Mouse (Mus musculus) kidney, adult 11 months (tissue): ENCODE results near the gene Grm4.

Source experiments
- DNase-seq: peaks from one replicate; pipeline ENCODE4 v3.0.0; 2022

Grm4 gene

DNA sequence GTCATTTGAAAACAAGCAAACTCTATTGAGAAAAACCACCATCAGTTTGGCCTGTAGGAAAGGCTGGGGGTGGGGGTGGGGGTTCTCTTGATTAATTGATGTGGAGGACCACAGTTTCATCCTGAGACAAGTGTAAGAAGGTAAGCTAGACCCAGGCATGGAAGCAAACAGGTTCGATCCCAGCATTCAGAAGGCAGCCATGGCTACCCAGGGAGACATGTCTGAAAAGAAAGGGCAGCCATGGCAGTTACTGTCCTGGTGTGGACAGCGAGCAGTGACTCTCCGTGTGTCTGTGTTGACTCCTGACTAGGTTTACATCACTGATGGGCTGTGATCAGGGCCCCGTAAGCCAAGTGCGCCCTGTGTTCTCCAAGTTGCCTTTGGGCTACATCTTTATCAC, at the start of gene Grm4:
Gene Grm4 (minus strand): TSS at position 101 of the 400 bp plus-strand sequence.
- no peak for DNase-seq

DNA sequence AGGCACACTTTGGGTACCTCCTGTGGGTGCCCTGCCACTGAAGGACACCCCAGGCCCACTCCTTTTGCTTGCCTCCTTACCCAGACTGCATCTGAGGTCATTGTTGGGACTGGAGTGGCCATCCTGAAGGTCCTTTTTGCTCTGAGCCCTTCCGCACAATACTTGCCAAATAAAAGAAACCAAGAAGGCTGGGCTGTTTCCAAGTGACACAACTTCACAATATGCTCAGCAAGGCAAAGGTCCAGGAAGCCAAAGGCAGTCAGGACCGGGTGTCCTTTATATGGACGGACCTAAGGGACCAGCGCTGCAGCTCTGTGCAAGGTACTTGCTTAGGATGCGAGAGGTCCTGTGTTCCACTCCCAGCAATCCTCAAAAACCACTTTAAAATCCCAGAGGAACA, 47.0 kb upstream of the Grm4 start:
- no peak for DNase-seq

DNA sequence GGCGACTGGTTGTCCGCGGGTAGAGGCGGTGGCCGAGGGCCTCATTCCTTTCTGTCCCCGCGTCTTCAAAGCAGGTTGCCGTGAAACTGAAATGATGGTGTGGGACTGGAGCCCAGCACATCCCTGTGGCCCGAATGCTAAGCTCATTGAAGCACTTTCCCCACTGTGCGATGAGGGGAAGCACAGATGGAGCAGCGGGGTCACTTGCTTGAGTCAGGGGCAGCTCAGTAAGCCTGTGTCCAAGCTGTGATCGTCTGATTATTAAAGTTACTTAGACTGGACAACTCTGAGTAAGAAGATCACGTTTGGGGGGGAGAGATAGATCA, 44.7 kb upstream of the Grm4 start:
- no peak for DNase-seq

DNA sequence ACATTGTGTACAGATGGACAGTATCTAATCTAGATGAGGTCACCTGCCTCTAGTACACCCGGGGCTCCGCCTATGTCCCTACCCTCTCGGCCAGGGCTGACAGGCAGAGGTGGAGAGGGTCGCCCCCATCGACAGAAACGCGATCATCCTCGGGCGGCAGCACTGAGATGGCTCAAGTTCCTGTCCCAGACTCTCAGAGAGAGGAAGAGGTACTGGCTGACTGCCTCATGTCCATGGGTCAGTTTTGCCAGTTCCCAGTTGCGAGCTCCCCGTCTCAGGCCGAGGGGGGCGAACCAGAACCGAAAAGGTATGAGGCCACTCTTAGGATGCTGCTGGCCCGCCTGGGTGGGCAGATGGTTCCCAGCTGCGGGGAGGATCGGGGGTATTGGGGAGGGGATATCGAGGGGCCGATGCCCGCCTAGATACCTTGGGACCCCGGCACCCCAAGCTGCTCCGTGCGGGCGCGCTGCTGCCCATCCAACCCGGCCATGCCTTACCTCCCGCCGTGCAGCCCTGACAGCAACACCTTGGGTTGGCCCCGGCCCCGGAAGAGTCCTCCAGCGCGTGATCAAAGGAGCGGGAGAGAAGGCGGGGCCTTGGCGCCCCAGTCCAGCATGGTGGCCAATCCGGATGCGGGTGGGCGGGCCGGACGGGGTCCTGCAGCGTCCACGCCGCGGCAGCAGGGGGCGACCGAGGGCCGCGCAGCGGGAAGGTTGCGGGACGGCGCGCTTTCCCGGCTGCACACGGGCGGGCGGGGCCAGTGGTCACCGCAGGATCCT, 44.1 kb upstream of the Grm4 start, which contains the start of gene AI413582:
Gene AI413582 (minus strand): TSS at position 594 of the 779 bp plus-strand sequence.
- DNase-seq: peak; percentile 95

DNA sequence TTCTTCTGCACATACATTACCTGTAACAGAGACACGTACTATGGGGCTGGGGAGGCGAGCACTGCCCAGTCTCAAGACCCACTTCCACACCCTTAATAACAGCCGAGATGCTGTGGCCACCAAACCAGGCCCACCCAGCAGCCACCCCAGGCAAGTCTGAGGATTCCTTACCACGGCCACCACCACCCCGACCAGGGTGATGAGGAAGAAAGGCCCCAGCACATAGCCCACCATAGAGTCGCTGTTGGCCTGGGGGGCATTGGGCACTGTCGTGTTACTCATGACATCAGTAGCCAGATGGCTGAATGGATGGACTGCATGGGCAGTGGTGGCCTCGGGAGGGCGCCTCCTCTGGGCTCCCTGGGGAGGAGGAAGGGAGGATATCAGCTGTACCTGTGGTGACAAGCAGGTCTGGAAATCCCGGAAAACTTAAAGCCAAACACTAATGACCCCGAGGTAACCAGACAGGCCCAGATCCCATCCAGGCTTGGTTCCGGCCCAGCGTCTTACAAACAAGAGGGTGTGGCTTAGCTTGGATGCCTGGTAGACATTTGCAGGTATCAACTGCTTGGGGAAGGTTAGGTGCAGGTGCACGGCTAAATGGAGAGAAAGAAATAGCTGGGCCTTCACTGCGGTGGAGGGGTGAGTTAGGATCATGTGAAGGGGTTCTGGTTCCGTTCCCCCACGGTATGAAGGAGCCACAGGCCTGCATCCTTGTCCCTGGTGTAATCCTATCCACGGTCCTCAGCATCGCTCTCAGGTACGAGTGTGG, 43.4 kb upstream of the Grm4 start:
- peak; percentile 43 for DNase-seq

DNA sequence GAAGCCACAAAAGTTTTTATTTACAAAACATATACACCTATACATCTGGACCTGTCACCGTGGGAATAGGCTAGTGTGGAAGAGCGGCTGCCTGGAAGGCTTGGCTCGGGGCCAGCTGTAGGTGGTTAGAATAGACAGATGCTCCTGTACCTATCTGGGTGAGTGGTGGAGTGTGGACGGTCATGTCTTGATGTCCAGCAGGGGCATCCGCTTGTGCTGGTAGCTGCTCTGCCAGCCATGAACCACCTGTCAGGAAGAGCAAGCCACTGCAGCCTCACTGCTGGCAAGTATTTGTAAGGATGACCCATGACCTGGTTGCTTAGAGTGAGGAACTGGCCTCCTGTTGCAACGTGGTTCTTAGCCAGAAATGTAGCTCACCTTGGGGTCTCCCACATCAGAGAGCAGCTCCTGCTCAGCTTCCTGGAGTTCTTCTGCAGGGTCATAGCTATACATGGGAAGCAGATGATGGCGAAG, 42.6 kb upstream of the Grm4 start:
- no peak for DNase-seq

DNA sequence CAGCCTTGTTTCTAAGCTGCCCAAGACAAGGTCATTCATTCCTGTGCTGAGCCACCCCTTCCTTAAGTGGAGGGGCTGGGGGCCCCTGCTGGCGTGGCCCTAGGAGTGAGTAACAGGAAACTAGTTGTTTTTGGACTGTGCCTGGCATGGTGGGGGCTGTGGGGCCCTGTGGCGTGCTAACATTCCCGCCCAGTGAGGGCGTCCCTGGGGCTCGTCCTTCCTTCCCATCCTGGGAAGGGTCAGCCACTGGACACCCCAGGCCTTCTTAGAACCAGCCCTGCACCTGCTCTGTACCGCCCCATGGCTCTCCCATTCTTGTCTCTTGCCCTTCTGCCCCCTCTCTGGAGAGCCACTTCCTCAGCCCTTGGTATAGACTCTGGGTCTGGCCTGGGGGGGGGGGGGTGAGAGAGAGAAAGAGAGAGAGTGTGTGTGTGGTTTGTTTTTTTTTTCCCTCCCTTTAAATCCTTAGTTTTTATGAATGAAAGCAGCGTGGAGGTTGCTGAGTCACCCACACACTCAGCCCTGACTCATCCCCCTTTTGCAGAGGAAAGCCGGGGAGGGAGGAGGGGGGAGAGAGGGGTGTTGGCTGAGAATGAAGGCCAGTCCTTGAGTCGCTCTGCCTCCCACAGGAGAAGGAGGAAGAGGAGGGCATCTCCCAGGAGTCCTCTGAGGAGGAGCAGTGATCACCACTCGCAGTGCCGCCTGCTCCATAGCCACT, 40.8 kb upstream of the Grm4 start:
- no peak for DNase-seq

DNA sequence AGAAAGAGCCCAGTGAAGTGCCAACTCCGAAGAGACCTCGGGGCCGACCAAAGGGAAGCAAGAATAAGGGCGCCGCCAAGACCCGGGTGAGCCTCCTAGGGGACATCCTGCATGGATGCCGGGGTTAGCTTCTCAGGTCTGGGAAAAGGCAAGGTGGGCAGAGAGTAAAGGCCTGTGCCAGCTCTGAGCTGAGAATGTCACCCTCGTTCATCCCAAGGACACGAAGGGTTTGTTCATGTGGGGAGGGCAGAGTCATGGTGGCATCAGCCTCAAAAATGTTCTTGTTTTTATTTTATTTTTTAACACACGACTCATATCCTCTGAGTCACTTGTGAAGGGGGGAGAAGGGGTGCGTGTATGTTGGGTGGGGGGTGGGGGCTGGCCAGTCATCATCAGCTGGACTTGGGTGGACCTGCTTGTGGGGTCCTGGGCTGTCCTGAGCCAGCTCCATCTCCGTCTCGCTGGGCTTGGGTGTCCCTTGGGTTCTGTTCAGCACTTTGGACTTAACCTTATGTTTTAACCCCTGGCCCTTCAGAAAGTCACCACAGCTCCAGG, 39.8 kb upstream of the Grm4 start:
- no peak for DNase-seq

DNA sequence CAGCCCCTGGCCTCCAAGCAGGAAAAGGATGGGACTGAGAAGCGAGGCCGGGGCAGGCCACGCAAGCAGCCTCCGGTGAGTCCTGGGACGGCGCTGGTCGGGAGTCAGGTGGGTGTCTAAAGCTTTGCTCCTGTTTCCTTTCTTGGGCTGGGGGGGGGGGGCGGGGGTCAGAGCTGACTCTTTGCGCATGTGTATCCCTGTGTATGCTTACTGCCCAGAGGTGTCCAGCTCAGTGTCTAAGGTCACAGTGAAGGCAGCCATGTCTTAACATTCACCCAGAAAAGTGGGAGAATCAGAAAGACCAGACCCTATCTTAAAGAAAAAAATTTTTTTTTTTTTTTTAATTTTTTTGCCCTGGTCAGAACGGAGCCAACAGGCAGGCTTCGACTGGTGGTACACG, 38.4 kb upstream of the Grm4 start:
- no peak for DNase-seq

DNA sequence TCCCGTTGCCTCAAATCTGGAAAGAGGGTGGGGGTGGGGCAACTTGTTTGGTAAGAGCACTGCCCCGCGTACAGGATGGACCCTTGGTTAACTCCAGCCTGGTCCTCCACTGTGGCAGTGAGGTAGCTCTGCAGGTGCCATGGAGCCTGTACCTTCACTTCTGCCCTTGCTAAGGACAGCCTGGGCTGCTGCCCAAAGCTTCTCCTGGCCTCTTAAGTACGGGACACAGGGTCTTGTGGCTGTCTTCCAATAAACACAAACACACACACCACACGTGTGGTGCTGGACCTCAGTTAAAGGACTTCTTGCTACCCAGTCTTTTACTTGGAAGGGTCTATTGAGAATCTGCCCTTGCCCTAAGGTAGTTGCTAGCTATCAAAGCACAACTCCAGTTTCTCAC, 37.6 kb upstream of the Grm4 start:
- no peak for DNase-seq

DNA sequence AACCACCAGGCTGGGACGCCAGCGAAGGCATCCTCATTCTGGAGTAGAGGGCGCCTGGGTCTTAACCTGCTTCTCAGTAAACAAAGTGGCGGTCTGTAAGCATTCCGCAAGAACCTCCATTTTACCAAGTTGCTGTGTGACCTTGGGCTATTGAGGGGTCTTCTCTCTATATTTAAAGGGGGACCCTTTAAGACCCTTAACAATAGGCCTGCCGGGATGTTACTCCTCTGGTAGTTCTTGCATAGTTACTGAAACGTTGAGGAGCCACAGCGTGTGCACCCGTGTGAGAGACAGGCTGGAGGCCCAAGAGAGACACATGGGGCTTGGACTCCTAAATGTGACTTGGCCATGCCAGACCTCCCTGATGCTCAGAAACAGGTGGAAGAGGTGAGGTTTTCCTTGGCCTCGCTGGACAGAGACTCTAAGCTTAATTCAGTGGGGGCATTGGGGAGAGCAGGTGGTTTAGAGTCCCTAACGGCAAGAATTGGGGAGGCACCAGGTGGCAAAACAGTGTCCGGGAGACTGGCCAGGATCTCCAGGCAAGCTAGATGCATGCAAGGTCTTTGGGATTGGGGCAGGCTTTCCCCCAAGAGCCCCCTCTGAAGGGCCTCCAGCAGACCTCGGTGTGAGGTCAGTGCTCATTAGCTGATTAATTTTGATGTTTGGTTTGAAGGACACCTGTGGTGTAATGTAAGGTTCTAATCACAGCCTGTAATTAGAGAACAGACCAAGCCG, 36.9 kb upstream of the Grm4 start:
- DNase-seq: no peak

DNA sequence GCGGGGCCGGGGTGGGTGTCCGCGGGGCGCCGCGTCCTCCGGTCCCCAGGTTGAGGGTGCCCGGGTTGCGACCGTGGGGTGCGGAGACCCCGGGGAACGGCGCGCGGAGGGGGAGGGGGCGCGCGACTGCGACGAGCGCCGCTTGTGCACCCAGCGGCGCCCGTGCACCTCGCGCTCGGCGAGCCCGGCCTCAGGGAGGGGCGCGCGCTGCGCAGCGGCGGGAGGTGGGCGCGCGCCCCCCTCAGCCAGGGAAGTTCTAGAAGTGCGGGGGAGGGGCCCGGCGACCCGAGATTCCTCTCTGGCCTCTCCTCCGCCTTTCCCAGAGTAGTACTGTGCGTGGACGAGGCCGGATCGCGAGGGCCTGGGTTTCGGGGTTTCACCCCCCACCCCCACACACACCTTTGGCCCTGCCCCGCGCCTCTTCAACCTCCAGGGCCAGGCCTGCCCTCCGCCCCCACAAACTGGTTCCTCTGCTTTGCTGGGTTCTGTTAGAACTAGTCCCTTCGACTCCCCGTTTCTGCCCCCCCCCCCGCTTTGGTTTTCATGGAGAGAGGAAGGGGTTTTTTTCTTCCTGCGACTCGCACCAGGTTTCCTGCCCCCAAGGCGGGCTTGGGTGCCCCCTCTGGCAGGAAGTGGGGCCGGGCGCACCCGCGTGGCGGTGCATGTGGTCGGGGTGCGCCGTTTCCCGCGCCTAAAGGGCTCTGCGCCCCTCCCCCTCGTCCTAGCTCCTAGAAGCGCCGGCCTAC, 36.2 kb upstream of the Grm4 start:
- DNase-seq: no peak

DNA sequence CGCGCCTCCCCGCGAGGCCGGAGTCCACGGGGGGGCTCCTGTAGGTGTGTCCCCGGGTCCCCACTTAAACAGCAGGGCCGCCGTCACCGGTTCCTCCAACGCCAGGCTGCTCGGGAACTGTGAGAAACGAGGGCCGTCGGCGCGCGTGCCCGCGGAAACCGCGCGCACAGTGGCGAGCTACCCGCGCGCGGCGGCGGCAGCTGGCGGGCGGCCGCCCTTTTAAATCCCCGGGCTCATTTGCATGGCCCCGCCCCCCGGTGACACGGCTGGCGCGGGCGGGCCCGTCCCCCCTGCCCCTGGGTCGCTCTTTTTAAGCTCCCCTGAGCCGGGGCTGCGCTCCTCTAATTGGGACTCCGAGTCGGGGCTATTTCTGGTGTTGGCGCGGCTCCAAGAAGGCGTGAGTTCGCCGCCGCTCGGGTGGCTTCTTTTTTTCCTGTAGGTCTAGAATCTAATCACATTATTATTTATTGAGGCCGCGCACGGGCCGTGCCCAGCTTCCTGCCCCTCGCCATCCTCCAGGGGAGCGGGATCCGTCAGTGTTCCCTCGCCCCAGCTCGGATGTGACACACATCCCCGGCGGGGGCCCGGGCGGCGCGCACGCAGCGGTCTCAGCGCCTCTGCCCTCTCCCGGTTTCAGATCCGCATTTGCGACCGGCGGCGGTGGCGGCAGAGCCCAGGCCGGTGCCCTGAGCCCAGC, 35.3 kb upstream of the Grm4 start, which contains the start of gene Hmga1:
Gene Hmga1 (plus strand): TSS at position 183 of the 697 bp plus-strand sequence.
- peak; percentile 78 for DNase-seq

DNA sequence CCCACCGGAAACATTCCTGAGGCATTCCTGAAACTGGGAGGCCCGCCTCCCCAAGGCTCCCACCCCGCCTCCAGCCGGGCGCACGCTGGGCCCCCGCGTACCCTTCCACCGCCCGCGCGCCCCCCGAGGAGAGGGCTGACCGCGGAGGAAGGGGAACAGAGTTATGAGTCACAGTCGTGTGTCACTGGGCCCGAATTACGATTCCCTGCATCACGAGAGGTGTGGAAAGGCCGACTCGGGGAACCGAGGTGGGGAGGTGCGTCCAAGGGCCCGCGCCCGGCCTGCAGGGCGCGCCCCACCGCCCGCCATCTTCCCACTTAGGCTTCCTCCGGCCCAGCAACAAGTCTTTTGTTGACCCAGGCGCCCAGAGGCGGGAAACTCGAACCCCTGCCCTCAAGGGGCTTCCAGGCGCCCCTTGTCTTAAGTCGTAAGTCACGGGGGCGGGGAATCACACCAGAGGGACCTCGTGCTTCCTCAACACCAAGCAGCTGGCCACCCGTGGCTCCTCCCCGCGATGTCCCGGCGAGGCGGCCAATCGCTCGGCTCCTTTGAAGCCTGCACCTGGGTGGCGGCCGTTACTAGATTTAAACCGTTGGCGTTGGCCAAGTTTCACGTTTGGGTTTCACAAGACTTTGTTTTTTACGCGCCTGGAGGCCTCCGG, 34.4 kb upstream of the Grm4 start:
- DNase-seq: peak; percentile 73

DNA sequence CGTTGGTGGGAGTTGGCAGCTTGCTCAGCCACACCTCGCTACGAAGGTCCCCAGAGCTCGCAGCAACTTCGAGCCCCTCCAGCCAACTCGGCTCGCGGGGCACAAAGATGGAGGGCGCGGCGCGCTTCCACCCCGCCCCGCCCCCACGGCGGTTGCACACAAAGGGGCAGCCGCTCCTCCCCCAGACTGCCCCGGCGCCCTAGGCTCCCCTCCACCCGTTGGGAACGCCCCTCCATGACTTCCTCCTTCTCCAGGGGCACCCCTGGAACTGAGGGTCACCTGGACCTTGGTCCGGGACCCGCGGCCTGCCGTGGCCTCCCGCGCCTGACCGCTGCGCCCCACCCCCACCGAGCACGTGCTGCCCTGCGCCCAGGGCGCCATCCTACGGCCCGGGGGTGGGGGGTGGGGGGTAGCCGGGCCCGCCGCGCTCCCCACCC, 33.9 kb upstream of the Grm4 start:
- peak; percentile 42 for DNase-seq

DNA sequence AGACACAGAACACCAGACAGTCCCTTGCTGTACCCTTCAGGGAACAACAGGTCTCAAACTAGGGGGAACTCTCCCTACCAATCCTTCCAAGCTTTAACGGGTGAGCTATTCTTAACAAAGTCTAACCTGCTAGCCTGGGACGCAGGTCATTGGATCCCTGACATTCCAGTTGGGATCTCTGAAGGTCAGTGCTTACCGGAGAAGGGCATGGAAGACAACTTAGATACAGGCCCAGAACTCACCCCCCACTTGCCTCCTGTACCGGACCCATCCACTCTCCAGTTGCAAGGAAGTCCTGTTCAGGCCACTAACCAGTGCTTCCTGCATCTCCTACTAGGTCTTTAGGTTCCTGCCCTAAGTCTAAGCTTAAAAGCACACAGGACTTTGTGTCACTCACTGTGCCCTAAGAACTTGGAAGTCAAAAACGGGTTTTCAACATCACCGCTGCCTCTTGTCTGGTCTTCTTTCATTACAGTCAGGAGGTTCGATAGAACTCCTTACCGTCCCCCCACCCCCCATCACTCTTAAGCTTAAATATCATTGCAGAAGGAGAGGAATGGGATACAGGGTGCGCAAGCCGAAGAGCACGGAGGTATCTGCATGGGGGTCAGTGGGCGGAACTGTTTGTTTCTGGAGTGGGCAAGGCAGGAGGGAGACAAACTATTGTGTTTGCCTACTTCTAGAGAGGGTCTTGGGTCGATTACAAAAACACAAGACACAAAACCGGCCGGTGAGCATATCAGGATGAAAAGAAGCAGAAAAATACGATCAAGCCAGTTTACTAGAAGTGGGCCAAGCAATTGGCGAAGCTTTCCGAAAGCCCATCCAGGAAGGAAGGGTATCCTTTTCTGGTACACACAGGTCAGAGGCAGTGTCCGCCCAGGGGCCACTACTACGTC, 33.1 kb upstream of the Grm4 start:
- DNase-seq: no peak

DNA sequence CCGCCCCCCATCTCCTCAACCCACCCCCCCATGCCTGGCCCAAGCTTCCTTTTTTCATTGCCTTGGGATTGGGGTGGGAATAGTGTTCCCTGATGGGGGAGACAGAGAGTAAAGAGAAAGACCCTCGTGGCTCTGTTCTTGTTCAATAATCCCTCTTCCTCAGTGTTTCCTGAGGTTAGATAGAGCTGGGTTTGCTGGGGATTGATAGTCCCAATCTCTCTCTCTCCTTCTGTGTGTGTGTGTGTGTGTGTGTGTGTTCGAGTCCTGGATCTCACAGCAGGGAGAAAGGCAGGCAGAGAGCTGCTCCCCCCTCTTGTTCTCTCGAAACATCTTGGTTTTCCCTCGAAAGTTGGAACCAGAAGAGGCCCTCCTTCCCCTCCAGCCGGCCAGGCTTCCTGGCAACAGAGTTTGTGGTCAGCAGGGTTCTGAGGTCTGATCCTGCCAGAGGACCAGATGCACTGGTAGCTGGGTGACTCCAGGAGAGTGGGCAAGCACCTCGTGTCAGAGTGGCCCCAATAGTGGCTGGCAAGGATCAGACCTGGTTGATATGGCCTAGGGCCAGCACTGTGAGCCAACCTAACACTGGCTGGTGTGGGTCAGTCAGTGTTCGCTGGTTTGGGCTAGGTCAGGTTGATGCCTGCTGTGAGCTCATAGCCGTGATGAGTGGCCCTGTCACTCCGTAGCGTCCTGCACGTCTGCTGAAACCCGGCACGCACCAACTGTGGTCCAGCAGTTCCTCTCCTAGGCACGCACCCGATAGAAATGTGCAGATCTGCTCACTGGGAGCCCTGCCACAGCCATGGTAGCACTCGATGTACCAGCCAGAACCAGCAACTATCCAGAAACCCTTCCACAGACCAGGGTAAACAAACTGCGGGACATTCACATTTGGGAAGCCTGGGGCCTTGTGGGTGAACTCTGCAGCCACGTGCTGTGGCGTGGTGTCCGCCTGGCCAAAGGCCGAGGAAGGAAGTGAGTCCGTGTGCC, 31.3 kb upstream of the Grm4 start:
- no peak for DNase-seq

DNA sequence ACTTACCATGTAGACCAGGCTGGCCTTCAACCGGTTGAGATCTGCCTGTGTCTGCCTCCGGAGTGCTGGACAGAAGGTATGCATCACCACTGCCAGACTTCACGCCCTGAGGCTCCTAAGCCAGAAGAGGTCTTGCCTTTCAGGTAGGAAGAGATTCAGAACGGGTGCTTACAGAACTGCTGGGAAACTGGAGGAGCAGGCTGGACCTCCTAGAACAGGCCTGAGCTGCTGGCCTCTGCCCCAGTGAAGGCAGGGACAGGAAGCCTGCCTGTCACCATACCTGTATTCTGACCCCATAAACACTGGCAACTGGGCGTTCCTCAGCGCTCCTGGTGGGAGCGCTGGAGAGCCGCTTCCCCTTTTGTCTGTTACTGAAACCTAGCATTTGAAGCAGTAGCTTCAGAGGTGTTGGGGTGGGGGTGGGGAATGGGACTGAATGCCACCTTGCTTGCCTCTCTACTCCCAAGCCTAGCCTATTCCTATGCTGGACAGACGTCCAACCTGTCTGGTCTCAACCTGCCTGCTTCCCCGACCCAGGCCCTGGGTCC, 30.3 kb upstream of the Grm4 start:
- no peak for DNase-seq
